Mouse (Mus musculus) hindbrain, embryonic 12.5 days (tissue): Measurements from ENCODE around the gene Btbd9. TPM values are rescaled to one million over a fixed set of nuclear protein-coding genes. Genes with fewer than 3 reads are reported as not detected.

Experiments used
- ATAC-seq: fragments of 200-750 bp; cut with Nextera tagmentation; 2 replicates; pipeline ENCODE4 v1.8.0; 2017; ENCODE audit warnings: moderate TSS enrichment; ENCODE audit not compliant: low FRiP score
- H3K27ac ChIP-seq: fragments of 300-500 bp; sonication (generic); 2 replicates; pipeline ENCODE4 v1.5.1; 2016; ENCODE audit warnings: mild to moderate bottlenecking
- H3K27me3 ChIP-seq: fragments of 300-500 bp; sonication (generic); 2 replicates; pipeline ENCODE4 v1.6.1; 2016; ENCODE audit warnings: mild to moderate bottlenecking
- H3K36me3 ChIP-seq: fragments of 300-500 bp; sonication (generic); 2 replicates; pipeline ENCODE4 v1.6.1; 2016; ENCODE audit warnings: mild to moderate bottlenecking
- H3K4me1 ChIP-seq: fragments of 300-500 bp; sonication (generic); 2 replicates; pipeline ENCODE4 v1.6.1; 2016
- H3K4me2 ChIP-seq: fragments of 300-500 bp; sonication (generic); replicated peaks from 2 replicates; pipeline ENCODE4 v1.6.1; 2016; ENCODE audit warnings: mild to moderate bottlenecking
- H3K4me3 ChIP-seq: fragments of 300-500 bp; sonication (generic); 2 replicates; pipeline ENCODE4 v1.5.1; 2016; ENCODE audit warnings: mild to moderate bottlenecking
- H3K9ac ChIP-seq: fragments of 300-500 bp; sonication (generic); 2 replicates; pipeline ENCODE4 v1.6.1; 2016; ENCODE audit warnings: mild to moderate bottlenecking, moderate library complexity
- H3K9me3 ChIP-seq: fragments of 300-500 bp; sonication (generic); replicated peaks from 2 replicates; pipeline ENCODE4 v1.6.1; 2016; ENCODE audit warnings: mild to moderate bottlenecking
- WGBS: fragments of 180-500 bp; shearing (Covaris S2); methylation state at CpG from one replicate; pipeline ENCODE4 v1.1.7; 2016; 5-methylcytosine and 5-hydroxymethylcytosine counted together
- polyA plus RNA-seq: library from polyadenylated mRNA; unstranded; fragments of >200 nt; fragmentation: Nextera tagmentation; extraction: Ambion mirVana; gene quantifications from 2 replicates; pipeline ENCODE4 v1.2.1, GENCODE M21; 2016

Btbd9 gene
- polyA plus RNA-seq, 1 experiment from 2014 or later: 106 TPM

DNA sequence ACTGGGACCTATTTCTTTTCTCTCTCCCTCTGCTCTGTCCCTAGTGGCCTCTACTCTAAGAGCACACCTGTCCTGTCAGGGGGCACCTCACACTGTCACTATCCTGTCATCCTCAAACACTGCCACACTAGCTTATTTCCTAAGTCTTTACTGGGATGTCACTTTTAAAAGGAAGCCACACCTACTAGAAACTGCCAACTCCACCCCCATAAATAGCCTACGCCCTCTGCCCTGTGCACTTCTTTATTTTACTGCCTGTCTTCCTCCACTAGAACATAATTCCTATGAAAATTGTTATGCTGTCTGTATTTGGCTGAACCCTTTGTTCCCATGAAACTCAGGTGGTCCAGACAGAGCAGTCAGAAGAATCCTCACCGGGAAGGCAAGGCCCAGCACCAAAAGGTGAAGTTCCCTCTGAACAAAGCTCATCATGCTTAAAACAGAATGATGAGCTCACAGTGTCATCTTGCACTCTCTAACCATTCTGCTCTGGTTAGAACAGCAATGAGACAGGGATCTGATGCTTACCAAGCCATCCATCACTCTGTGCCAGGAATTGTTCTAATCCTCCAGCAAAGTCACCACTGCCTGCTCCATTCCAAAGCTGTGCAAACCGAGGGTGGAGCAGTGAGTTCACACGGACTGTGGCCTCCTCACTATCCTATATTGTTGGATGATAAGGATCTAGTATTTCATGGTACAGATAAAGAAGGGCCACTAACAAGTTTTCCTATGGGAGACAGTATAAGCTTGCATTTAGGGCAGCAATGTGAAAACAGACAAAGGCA is 91.0 kb downstream of the Btbd9 start:
- Histone ChIP-seq H3K27ac (no peak overlapping the region), H3K4me2 (no peak overlapping the region), H3K27me3 (no peaks in the 10 kb centered on the region), H3K9me3 (no peaks in the 10 kb centered on the region), H3K9ac (no peak overlapping the region), H3K36me3 (no peaks in the 10 kb centered on the region), H3K4me3 (no peak overlapping the region), H3K4me1 (peaks cover 3% of the 10 kb centered on the region; the same call in 1 of the 2 replicates)
- 84% methylated on average over 4 of the region's 4 CpGs for WGBS
- no peak for ATAC-seq

DNA sequence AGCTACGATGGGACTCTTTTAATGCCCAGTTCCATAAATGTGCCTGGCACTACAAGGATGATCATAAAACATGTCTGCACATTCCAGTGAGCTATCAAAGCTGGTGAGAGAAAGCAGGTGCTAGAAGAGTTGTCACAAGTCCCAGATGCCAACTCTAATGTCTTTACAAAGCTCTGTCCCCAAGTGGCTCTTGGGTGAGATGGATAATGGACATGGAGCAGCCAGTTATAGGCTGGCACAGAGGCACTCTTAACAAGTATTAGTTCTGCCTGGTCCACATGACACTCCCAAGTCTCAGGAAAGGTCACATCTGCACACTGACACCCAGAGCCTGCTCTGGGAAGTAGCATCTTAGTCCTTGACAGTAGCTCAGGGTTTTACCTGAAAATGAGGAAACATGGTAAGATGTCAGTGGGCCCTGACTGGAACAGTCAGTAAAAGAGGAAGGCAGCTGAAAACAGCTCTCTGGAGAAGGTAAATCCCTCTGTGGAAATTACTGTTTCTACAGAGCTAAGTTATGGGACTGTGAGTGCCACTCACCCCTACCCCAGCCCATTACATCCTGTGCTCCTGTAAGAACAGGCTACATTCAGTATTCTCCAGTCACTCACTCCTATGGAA is 91.7 kb downstream of the Btbd9 start:
- no peaks in the 10 kb centered on the region for H3K9me3 ChIP-seq
- no peak for ATAC-seq
- no peak overlapping the region for H3K4me3 ChIP-seq
- no peak overlapping the region for H3K27ac ChIP-seq
- peaks cover 1% of the 10 kb centered on the region; the same call in 1 of the 2 replicates for H3K4me1 ChIP-seq
- no peak overlapping the region for H3K9ac ChIP-seq
- no peaks in the 10 kb centered on the region for H3K27me3 ChIP-seq
- no peak overlapping the region for H3K4me2 ChIP-seq
- 97% methylated on average over 1 of the region's 1 CpGs for WGBS
- no peaks in the 10 kb centered on the region for H3K36me3 ChIP-seq

DNA sequence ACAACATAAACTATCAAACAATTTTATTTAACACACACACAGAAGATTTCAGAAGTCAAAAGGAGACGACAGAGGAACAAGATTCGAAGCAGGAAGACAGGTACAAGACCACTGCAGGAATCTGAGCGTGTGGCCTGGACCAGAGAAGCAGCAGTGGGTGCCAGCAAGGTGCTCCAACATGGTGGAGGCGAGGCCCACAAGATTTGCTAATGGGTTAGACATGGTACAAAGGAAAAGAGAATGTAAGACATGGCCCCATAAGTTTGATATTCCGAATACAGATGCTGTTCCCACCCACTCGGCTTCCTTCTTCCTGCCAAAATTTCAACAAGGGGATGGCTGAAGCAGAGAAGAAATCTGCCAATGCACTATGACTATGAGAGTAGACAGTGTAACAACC is 94.5 kb downstream of the Btbd9 start:
- WGBS: 92% methylated on average over 6 of the region's 6 CpGs
- Histone ChIP-seq H3K27ac (no peak overlapping the region), H3K4me2 (no peak overlapping the region), H3K9me3 (no peaks in the 10 kb centered on the region), H3K9ac (no peak overlapping the region), H3K4me1 (no peaks in the 10 kb centered on the region), H3K27me3 (no peaks in the 10 kb centered on the region), H3K4me3 (no peak overlapping the region), H3K36me3 (no peaks in the 10 kb centered on the region)
- ATAC-seq: no peak

GRCm38 (mm10) chr17:30481341-30481740 is 94.9 kb downstream of the Btbd9 start:
- WGBS: 96% methylated on average over 10 of the region's 10 CpGs
- H3K9ac ChIP-seq: no peak overlapping the region

GRCm38 (mm10) chr17:30480381-30480780 is 95.9 kb downstream of the Btbd9 start:
- no peaks in the 10 kb centered on the region for H3K4me1 ChIP-seq
- no peak overlapping the region for H3K27ac ChIP-seq
- no peak overlapping the region for H3K9ac ChIP-seq
- no peak overlapping the region for H3K4me2 ChIP-seq
- no peaks in the 10 kb centered on the region for H3K27me3 ChIP-seq
- no peaks in the 10 kb centered on the region for H3K9me3 ChIP-seq
- H3K4me3 ChIP-seq: no peak overlapping the region
- no peaks in the 10 kb centered on the region for H3K36me3 ChIP-seq
- ATAC-seq: no peak
- 86% methylated on average over 8 of the region's 8 CpGs for WGBS

More at GRCm38 (mm10) chr17:30481341-30481740, 94.9 kb downstream of the Btbd9 start:
- Histone ChIP-seq H3K36me3 (no peaks in the 10 kb centered on the region), H3K9me3 (no peaks in the 10 kb centered on the region), H3K27ac (no peak overlapping the region), H3K27me3 (no peaks in the 10 kb centered on the region), H3K4me2 (no peak overlapping the region), H3K4me1 (no peaks in the 10 kb centered on the region), H3K4me3 (no peak overlapping the region)
- no peak for ATAC-seq

- no peak overlapping the region for H3K27ac ChIP-seq
- H3K4me2 ChIP-seq: no peak overlapping the region
- H3K4me3 ChIP-seq: no peak overlapping the region
- H3K36me3 ChIP-seq: no peaks in the 10 kb centered on the region
- no peaks in the 10 kb centered on the region for H3K4me1 ChIP-seq
- no peaks in the 10 kb centered on the region for H3K27me3 ChIP-seq
- ATAC-seq: no peak
- no peak overlapping the region for H3K9ac ChIP-seq
- WGBS: 74% methylated on average over 9 of the region's 9 CpGs
- H3K9me3 ChIP-seq: no peaks in the 10 kb centered on the region
Measured at GRCm38 (mm10) chr17:30478181-30478580, 98.1 kb downstream of the Btbd9 start.

DNA sequence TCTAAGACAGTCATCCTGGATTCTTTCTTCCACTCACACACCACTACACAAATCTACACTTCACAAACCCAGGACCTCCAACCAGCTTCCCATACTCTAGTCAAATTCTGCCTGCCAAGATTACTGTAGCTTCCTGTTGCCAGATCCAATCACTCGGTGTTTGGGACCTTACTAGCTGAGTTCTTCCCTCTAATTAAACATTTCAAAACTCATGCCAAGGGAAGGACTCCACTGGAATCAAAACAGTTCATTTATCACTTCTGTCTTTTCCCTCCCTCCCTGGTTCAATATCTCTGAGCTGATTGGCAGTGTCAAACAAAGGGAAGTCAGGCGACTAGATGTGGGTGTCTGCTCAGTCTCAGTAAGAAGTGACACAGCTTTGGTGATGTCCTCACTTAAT is 101.7 kb downstream of the Btbd9 start:
- Histone ChIP-seq H3K27me3 (no peaks in the 10 kb centered on the region), H3K9ac (no peak overlapping the region), H3K4me2 (no peak overlapping the region), H3K4me1 (peaks cover 11% of the 10 kb centered on the region), H3K4me3 (no peak overlapping the region), H3K27ac (no peak overlapping the region), H3K36me3 (no peaks in the 10 kb centered on the region), H3K9me3 (no peaks in the 10 kb centered on the region)
- 57% methylated on average over 2 of the region's 2 CpGs for WGBS
- no peak for ATAC-seq

GRCm38 (mm10) chr17:30472776-30473175 is 103.5 kb downstream of the Btbd9 start:
- no peak overlapping the region for H3K9ac ChIP-seq
- ATAC-seq: no peak
- no peaks in the 10 kb centered on the region for H3K27me3 ChIP-seq
- H3K4me1 ChIP-seq: peaks cover 23% of the 10 kb centered on the region
- H3K9me3 ChIP-seq: no peaks in the 10 kb centered on the region
- H3K4me2 ChIP-seq: no peak overlapping the region
- H3K36me3 ChIP-seq: no peaks in the 10 kb centered on the region
- no peak overlapping the region for H3K4me3 ChIP-seq
- no peak overlapping the region for H3K27ac ChIP-seq
- 96% methylated on average over 10 of the region's 10 CpGs for WGBS

DNA sequence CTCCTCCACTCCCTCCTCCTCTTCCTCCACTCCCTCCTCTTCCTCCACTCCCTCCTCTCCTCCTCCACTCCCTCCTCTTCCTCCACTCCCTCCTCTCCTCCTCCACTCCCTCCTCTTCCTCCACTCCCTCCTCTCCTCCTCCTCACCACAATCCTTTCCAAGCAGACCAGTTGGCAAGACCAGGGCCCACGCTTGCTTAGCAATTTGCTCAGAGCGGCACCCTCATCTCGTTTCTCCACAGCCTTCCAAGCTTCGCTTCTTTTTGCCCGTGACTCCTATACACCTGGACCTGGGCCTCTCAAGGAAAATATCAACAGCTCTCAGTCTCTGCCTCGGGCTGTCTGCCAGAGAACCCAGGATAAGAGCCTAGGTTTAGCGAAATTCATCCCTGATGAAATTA is 104.8 kb downstream of the Btbd9 start:
- H3K27ac ChIP-seq: no peak overlapping the region
- no peaks in the 10 kb centered on the region for H3K36me3 ChIP-seq
- H3K4me2 ChIP-seq: no peak overlapping the region
- no peak overlapping the region for H3K9ac ChIP-seq
- 80% methylated on average over 7 of the region's 7 CpGs for WGBS
- H3K27me3 ChIP-seq: no peaks in the 10 kb centered on the region
- no peak overlapping the region for H3K4me3 ChIP-seq
- H3K4me1 ChIP-seq: peaks cover 28% of the 10 kb centered on the region
- no peaks in the 10 kb centered on the region for H3K9me3 ChIP-seq
- no peak for ATAC-seq

- Histone ChIP-seq H3K9ac (no peak overlapping the region), H3K27me3 (no peaks in the 10 kb centered on the region), H3K4me1 (peaks cover 28% of the 10 kb centered on the region), H3K27ac (peak overlapping the region; percentile 57; the same call in 1 of the 2 replicates), H3K9me3 (no peaks in the 10 kb centered on the region), H3K4me3 (no peak overlapping the region), H3K36me3 (no peaks in the 10 kb centered on the region), H3K4me2 (no peak overlapping the region)
- ATAC-seq: no peak
- 54% methylated on average over 8 of the region's 8 CpGs for WGBS
Measured at GRCm38 (mm10) chr17:30470790-30471189, 105.5 kb downstream of the Btbd9 start.

DNA sequence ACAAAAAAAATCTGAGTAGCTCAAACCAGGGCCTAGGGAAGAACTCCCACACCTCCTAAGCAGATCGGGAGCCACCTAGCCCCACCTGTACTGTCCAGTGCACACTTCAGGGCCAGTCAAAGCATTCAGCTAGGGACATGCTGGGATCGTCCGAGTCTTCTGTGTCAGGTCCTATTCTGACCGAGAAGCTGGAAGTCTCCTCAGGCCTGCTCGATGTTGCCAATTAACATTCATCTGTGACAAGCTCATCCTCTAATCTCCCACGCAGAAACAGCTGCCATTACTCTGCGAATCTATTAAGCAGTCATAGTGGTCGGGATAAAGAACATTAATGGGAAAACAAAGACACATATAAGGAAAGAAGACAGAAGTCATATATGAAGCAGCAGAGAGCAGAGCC is 106.0 kb downstream of the Btbd9 start:
- Histone ChIP-seq H3K9me3 (no peaks in the 10 kb centered on the region), H3K9ac (no peak overlapping the region), H3K27me3 (no peaks in the 10 kb centered on the region), H3K4me1 (peaks cover 28% of the 10 kb centered on the region), H3K4me3 (no peak overlapping the region), H3K36me3 (no peaks in the 10 kb centered on the region), H3K27ac (peak overlapping the region; percentile 57), H3K4me2 (no peak overlapping the region)
- 60% methylated on average over 8 of the region's 8 CpGs for WGBS
- no peak; the same call in 1 of the 2 replicates for ATAC-seq

GRCm38 (mm10) chr17:30469511-30470076 is 106.7 kb downstream of the Btbd9 start:
- Histone ChIP-seq H3K27ac (no peak overlapping the region), H3K4me1 (peaks cover 28% of the 10 kb centered on the region), H3K27me3 (no peaks in the 10 kb centered on the region), H3K4me2 (no peak overlapping the region), H3K9me3 (no peaks in the 10 kb centered on the region), H3K9ac (no peak overlapping the region), H3K36me3 (no peaks in the 10 kb centered on the region), H3K4me3 (no peak overlapping the region)
- 82% methylated on average over 10 of the region's 10 CpGs for WGBS
- ATAC-seq: no peak
